Mouse (Mus musculus): ENCODE data around the gene Gm45808.
"Not testable (repeated sequence)": the region's sequence is repeated elsewhere in the genome, so short reads cannot be mapped to it uniquely, and the experiment has no call there.

Gm45808 gene

GRCm38 (mm10) chr7:45486761-45487415 lies at the start of gene Gm45808:
Gene Gm45808 (minus strand): TSS chr7:45486811.
- no peak for DNase-seq (ENCODE audit: low spot score in 2 of 2)

GRCm38 (mm10) chr7:45535676-45536075 lies 49.1 kb upstream of the Gm45808 start:
- DNase-seq (ENCODE audit: low spot score in 2 of 2) = no peak

GRCm38 (mm10) chr7:45530643-45531042 lies 44.0 kb upstream of the Gm45808 start:
- peak in 1 of 2 experiments; percentile 43 for DNase-seq (ENCODE audit: low spot score in 2 of 2)

- DNase-seq (ENCODE audit: low spot score in 2 of 2) = peak; percentile 43 to 54
Measured at GRCm38 (mm10) chr7:45529461-45529860, 42.9 kb upstream of the Gm45808 start.

GRCm38 (mm10) chr7:45527169-45527568 lies 40.6 kb upstream of the Gm45808 start:
- DNase-seq (ENCODE audit: low spot score in 2 of 2) = not testable (repeated sequence)

GRCm38 (mm10) chr7:45526474-45527120 lies 40.0 kb upstream of the Gm45808 start:
- DNase-seq (ENCODE audit: low spot score in 2 of 2) = peak in 1 of 2 experiments; percentile 43

- DNase-seq (ENCODE audit: low spot score in 2 of 2) = peak; percentile 95 to 97
Measured at GRCm38 (mm10) chr7:45525809-45526473, 39.3 kb upstream of the Gm45808 start, which contains the start of the genes Ppp1r15a and Plekha4. Gene Ppp1r15a (minus strand): TSS chr7:45526268. Gene Plekha4 (plus strand): TSS chr7:45526330.

- peak; percentile 67 to 70 for DNase-seq (ENCODE audit: low spot score in 2 of 2)
Measured at GRCm38 (mm10) chr7:45524841-45525621, 38.4 kb upstream of the Gm45808 start.

- DNase-seq (ENCODE audit: low spot score in 2 of 2) = no peak
Measured at GRCm38 (mm10) chr7:45523678-45524170, 37.1 kb upstream of the Gm45808 start.

GRCm38 (mm10) chr7:45522957-45523676 lies 36.5 kb upstream of the Gm45808 start:
- DNase-seq (ENCODE audit: low spot score in 2 of 2) = no peak

GRCm38 (mm10) chr7:45522194-45522752 lies 35.7 kb upstream of the Gm45808 start:
- DNase-seq (ENCODE audit: low spot score in 2 of 2) = no peak

GRCm38 (mm10) chr7:45521728-45522184 lies 35.1 kb upstream of the Gm45808 start:
- peak; percentile 88 to 90 for DNase-seq (ENCODE audit: low spot score in 2 of 2)

- no peak for DNase-seq (ENCODE audit: low spot score in 2 of 2)
Measured at GRCm38 (mm10) chr7:45520605-45521004, 34.0 kb upstream of the Gm45808 start.

GRCm38 (mm10) chr7:45519345-45520120 lies 32.9 kb upstream of the Gm45808 start:
- DNase-seq (ENCODE audit: low spot score in 2 of 2) = no peak

- no peak for DNase-seq (ENCODE audit: low spot score in 2 of 2)
Measured at GRCm38 (mm10) chr7:45518618-45519017, 32.0 kb upstream of the Gm45808 start.

GRCm38 (mm10) chr7:45516846-45517245 lies 30.2 kb upstream of the Gm45808 start:
- not testable (repeated sequence) for DNase-seq (ENCODE audit: low spot score in 2 of 2)

- no peak for DNase-seq (ENCODE audit: low spot score in 2 of 2)
Measured at GRCm38 (mm10) chr7:45515436-45515835, 28.8 kb upstream of the Gm45808 start.

- DNase-seq (ENCODE audit: low spot score in 2 of 2) = no peak
Measured at GRCm38 (mm10) chr7:45514411-45514810, 27.8 kb upstream of the Gm45808 start.

GRCm38 (mm10) chr7:45509912-45510787 lies 23.5 kb upstream of the Gm45808 start, which contains the start of gene Nucb1:
Gene Nucb1 (minus strand): TSS chr7:45510406.
- DNase-seq (ENCODE audit: low spot score in 2 of 2) = peak; percentile 93 to 96

Data from heart, adult 9 months (tissue).